Mouse (Mus musculus) testis, adult 2 months (tissue): ENCODE measurements around the gene Ttyh3. TPM values are rescaled to one million over a fixed set of nuclear protein-coding genes. Genes with fewer than 3 reads are reported as not detected.
"Not testable (repeated sequence)": the region's sequence is repeated elsewhere in the genome, so short reads cannot be mapped to it uniquely, and the experiment has no call there.

Source experiments
- H3K27ac ChIP-seq: fragments of 200-500 bp; 2 replicates; pipeline ENCODE4 v1.5.1; 2012; ENCODE audit warnings: low read depth, low read length; ENCODE audit not compliant: control insufficient read depth, insufficient read depth
- H3K27me3 ChIP-seq: fragments of 200-500 bp; 2 replicates; pipeline ENCODE4 v1.6.1; 2012; ENCODE audit warnings: mild to moderate bottlenecking, low read length, moderate library complexity; ENCODE audit not compliant: control insufficient read depth, insufficient read depth
- H3K36me3 ChIP-seq: fragments of 200-500 bp; 2 replicates; pipeline ENCODE4 v1.6.1; 2012; ENCODE audit warnings: mild to moderate bottlenecking, low read length; ENCODE audit not compliant: control insufficient read depth, insufficient read depth
- H3K4me1 ChIP-seq: fragments of 200-500 bp; 2 replicates; pipeline ENCODE4 v1.6.1; 2012; ENCODE audit warnings: low read length; ENCODE audit not compliant: control insufficient read depth, insufficient read depth
- H3K4me3 ChIP-seq: fragments of 200-500 bp; 2 replicates; pipeline ENCODE4 v1.5.1; 2012; ENCODE audit warnings: low read depth, mild to moderate bottlenecking, low read length, moderate library complexity, mixed read lengths; ENCODE audit not compliant: control insufficient read depth
- CTCF ChIP-seq: fragments of 200-500 bp; IDR thresholded peaks from 2 replicates; pipeline ENCODE4 v1.5.1; 2012; ENCODE audit warnings: low read depth, mild to moderate bottlenecking, inconsistent platforms, low read length, moderate library complexity; ENCODE audit not compliant: control insufficient read depth, insufficient read depth, insufficient replicate concordance
- POLR2A ChIP-seq: fragments of 200-500 bp; IDR thresholded peaks from 2 replicates; pipeline ENCODE4 v1.6.1; 2012; ENCODE audit warnings: low read depth, mild to moderate bottlenecking, inconsistent platforms, low read length, moderate library complexity; ENCODE audit not compliant: control insufficient read depth
- polyA plus RNA-seq: library from polyadenylated mRNA; depleted of rRNA; stranded (reverse); fragments of >200 nt; gene quantifications from 2 replicates; pipeline ENCODE4 v1.2.3, GENCODE M21; 2012

Gene Ttyh3
- polyA plus RNA-seq, 1 experiment: 16.2 TPM

DNA sequence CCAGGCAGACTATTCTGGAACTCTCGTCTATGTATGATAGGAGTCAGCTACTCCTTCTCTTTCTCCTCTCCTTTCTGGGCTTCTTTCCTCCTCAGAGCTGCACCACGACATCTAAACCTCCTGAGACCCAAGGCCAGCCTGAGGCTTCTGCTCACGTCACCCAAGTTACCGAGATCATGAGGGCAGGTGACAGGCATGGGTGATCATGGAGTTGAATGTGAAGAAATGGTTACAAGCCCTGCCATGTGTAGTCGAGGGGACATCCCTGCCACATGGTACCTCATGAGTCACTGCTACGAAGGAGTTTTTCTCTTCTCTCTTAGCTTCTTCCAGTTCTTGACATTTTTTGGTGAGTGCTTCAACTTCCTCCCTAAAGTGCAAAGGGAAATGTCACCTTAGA lies 28.3 kb upstream of the Ttyh3 start:
- Histone ChIP-seq H3K27ac (no peak overlapping the region), H3K4me3 (no peak overlapping the region), H3K36me3 (no peaks in the 10 kb centered on the region; the same call in 1 of the 2 replicates)

DNA sequence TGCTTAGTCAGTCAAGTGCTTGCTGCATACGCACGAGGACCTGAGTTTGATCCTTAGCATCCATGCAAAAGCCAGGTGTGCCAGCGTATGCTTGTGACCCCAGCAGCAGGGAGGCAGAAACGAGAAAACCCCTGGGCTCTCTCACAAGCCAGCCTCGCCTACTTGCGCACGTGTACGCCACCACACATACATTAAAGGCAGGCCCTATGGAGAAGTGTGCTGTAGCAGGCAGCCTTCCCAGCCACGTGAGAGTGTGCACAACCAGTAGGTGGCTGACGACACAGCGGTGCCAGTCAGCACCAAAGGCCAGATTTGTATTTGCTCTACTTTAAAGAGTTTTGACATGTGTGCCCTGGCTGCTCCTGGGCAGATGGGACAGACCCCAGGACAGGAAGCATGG lies 26.8 kb upstream of the Ttyh3 start:
- TF ChIP-seq CTCF (no peak), POLR2A (no peak)
- Histone ChIP-seq H3K4me1 (no peaks in the 10 kb centered on the region; the same call in none of the 2 replicates), H3K4me3 (no peak overlapping the region), H3K36me3 (peaks cover 1% of the 10 kb centered on the region), H3K27ac (no peak overlapping the region), H3K27me3 (no peaks in the 10 kb centered on the region)

More for the DNA sequence above, 28.3 kb upstream of the Ttyh3 start:
- no peak for TF ChIP-seq POLR2A
- no peak for TF ChIP-seq CTCF
- no peaks in the 10 kb centered on the region; the same call in none of the 2 replicates for H3K4me1 ChIP-seq
- no peaks in the 10 kb centered on the region for H3K27me3 ChIP-seq

DNA sequence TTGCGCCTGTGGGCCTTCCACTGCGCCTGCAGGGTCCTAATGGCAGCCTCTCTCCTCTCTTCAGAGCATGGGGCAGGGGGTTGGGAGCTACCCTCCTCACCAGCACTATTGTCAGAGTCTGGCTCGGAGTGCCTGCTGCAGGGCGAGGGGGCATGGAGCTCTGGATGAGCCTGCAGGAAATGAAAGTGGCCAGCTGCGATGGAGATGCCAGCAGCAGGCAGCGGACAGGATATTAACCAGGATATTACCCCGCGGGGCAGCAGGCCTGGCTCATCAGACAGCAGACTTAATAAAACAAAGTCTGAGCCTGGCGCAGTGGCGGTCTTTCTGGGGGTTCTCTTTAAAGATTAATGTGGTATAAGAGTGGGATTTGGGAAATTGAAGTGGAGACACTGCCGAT lies 26.2 kb upstream of the Ttyh3 start:
- peaks cover 1% of the 10 kb centered on the region for H3K36me3 ChIP-seq
- H3K27ac ChIP-seq: no peak overlapping the region
- H3K4me1 ChIP-seq: no peaks in the 10 kb centered on the region; the same call in none of the 2 replicates
- no peak overlapping the region for H3K4me3 ChIP-seq
- no peak for TF ChIP-seq CTCF
- no peaks in the 10 kb centered on the region for H3K27me3 ChIP-seq

DNA sequence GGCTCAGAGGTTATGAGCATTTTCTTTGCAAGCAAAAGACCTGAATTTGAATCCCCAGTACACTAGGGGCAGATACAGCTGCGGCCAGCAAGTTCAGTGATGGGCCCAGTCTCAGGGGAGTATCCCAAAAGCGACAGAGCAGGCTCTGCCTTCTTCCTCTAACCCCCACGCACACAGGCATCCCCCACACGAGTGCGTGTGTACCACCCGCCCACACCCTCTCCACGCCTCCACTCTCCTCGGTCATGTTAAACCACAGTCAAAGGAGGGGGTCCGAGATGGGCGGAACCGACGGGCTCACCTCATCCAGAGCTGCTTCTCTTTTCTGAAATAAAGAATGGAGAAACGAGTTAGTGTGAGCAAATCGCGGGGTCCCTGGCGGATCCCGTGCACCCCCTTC lies 25.2 kb upstream of the Ttyh3 start:
- peaks cover 1% of the 10 kb centered on the region for H3K36me3 ChIP-seq
- H3K4me1 ChIP-seq: peaks cover 1% of the 10 kb centered on the region
- H3K27me3 ChIP-seq: no peaks in the 10 kb centered on the region
- H3K4me3 ChIP-seq: no peak overlapping the region
- H3K27ac ChIP-seq: no peak overlapping the region
- no peak for TF ChIP-seq POLR2A

DNA sequence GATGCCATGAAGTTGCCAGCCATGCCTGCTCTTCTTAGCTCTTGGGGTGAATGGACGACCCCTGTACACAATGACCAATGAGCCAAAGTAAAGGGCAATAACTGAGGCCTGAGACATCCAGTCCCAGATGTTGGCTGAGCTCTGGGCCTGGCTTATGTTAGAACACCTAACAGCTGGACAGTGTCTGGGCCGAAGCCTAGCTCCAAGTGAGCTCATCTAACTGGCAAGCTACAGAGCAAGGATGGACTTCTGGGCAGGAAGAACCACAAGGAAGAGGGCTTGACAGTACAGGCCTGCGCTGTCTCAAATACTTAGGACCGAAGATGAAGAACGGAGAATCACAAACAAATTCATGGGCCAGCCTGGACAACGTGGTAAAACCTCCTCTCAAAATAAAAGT lies 23.8 kb upstream of the Ttyh3 start:
- not testable (repeated sequence) for H3K4me3 ChIP-seq, H3K36me3 ChIP-seq, H3K27me3 ChIP-seq, H3K27ac ChIP-seq, H3K4me1 ChIP-seq

DNA sequence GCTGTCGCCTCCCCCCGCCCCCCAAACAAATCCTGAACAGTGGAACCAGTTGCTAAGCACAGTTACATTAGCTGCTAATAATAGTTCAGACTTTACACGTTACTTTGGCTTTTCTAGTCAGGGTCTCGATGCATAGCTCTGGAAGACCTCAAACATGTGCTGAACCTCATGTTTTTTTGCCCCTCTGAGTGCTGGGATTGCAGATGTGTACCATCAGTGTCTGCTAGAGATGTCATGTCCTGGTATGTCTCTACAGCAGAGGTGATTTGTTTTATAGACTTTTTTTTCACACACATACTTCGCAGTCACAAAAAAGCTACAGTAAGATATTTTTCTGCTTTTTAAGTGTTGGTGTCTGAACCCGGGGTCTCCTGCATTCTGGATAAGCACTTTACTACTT lies 23.3 kb upstream of the Ttyh3 start:
- Histone ChIP-seq H3K27ac (no peak overlapping the region), H3K36me3 (peaks cover 1% of the 10 kb centered on the region), H3K4me3 (no peak overlapping the region), H3K4me1 (peaks cover 2% of the 10 kb centered on the region), H3K27me3 (no peaks in the 10 kb centered on the region)
- no peak for TF ChIP-seq CTCF
- TF ChIP-seq POLR2A: no peak

DNA sequence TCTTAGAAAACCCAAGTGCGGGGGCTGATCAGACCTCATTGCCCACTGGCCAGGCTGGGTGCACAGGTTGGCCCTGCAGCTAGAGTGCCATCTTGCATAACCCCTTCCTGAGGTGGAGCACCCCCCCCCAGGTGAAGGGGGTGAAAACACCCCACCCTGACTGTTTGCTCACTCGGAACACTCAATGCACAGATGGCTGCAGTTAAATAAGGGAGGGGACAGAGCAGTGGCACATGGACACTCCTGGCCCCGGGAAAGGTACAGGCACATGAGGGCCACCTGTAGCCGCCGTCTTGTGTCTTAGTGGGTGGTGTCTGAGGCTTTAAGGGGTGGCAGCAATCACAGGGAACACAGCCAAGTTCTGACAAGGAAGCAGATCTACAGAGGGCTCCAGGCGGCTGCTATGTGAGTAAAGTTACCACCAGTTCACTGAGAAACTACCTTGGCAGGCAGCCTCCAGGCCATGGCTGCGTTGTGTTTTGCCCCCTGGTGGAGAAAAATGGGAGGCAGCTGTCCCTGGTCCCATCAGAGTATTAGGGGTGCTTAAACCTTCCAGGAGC lies 14.9 kb upstream of the Ttyh3 start:
- Histone ChIP-seq H3K36me3 (no peaks in the 10 kb centered on the region), H3K27me3 (no peaks in the 10 kb centered on the region), H3K27ac (no peak overlapping the region), H3K4me3 (no peak overlapping the region), H3K4me1 (no peaks in the 10 kb centered on the region; the same call in 1 of the 2 replicates)
- no peak; the same call in 1 of the 2 replicates for TF ChIP-seq POLR2A
- TF ChIP-seq CTCF: peak; percentile 48; the same call in 1 of the 2 replicates

DNA sequence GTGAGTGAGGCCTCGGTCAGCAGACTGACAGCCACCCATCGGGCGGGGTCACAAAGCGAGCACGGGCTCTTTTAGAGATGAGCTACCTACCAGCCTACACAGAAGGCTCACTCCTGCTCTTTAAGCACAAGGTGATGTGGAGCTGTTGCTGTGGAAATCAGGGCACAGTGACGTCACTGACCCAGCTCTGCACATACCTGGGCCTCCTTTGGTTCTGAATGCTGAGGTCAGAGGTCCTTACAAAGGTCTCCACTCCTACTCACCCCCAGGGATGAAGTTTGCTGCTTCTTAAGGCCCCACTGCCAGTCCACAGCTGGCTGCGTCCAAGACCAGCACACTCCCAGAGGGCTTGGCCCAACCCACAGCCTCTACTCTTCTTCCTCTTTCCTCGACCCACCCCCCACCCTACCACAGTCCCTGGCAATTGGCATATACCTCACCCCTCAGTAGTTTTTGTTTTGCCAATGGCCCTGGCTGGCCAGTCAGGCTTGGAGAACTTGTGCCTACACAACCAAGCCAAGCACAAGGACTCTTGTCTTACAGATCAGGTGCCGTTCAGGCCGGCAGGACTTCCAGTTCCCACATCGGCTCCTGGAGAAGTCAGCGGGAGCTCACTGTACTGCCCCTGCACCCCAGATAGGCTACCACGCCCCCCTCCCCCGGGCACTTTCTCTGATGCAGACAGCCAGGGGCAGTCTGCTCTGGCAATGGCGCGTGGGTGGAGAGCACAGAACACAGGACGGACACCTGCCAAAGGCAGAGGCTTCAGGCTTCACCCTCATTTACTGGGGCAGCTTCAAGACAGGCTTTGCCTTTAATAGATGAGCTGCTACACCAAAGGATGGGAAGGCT lies 14.1 kb upstream of the Ttyh3 start:
- H3K27ac ChIP-seq: no peak overlapping the region
- no peak for TF ChIP-seq CTCF
- no peak for TF ChIP-seq POLR2A
- H3K4me1 ChIP-seq: no peaks in the 10 kb centered on the region; the same call in 1 of the 2 replicates
- no peaks in the 10 kb centered on the region for H3K27me3 ChIP-seq
- H3K4me3 ChIP-seq: no peak overlapping the region
- H3K36me3 ChIP-seq: no peaks in the 10 kb centered on the region
